Mouse (Mus musculus): ENCODE measurements at regions not wholly inside any gene's neighbourhood (a gene's known extent, or its start where the extent isn't known, plus 50 kb on each side); places are given as distances from the start of the nearest gene placed in this dataset.

DNA sequence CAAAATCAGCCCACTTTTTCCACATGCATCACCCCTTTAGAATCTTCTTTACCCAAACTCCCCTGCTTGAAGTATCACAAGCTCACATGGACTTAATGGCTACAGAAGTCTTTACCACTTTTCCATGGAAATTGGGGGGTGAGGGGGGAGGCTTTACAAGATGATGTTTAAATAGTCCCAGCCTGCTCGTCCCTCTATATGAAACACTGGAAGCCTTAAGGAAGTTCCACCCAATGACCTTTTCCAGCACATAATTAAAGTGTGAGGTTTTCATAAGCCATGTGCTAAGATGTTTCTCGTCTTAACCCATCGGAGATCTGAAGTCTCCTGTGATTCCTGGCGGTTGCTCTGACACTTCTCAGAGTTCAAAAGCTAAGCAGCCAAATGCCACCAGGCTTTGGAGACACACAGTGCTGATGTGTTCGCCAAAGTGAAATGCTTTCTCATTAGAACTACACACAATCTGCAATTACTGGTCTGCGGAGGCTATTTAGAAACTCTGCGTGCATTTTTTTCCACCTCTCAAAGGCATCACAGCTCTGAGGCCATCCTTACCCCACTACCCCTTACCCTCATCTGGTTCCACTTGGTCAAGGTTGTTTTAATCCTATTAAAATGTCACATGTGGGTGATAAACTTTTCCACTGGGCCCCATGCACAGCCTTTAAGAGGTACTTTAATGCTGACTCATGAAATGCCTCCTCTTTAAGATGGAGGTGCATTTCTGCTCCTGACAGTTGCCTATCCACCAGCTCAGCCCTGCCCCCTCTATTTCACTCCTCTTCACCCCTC is 116.3 kb upstream of the Cd180 start:
- in situ Hi-C loops (cut with MboI, MseI) = loop anchor here (5.0 kb wide), 1 partner anchor 70 kb away; no protein-coding TSS in a partner anchor

DNA sequence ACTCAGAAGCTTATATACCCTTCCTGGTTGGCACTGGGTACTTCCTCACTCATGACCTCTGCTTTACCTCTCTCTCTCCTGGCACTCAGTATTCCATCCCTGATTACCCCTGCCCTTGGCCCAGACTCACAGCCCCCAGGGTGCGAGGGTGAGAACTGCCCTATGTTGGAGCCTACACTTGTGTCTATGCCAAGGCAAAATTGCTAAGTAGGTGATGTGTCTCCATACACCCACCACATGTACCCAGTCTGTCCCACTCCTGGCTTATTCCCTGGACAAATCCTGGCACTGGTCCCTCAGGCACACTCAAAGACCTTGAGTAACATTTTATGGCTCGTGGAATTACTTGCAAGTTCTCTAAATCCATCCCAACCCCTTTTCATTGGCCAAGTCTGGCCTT is 114.5 kb upstream of the Cd180 start:
- in situ Hi-C loops (cut with MboI, MseI) = loop anchor here (5.0 kb wide), 1 partner anchor 68 kb away; no protein-coding TSS in a partner anchor

DNA sequence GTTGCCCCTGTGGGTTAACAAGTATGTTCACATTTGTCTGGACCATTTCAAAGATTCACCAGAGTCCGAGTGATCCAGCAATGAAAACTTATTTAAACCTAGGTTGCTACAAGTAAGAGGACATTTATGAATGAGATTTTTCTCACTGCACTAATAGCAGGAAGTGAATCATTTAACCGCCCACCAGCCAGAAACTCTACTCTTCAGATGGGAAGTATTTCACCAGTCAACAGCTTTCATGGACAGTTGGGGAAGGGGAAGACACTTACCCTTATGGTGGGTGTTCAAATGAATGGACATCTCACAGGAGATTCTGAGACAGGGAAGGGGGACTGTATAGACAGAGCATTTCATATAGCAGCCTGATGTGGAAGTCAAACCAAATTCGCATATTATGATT is 113.7 kb upstream of the Cd180 start:
- in situ Hi-C loops (cut with MboI, MseI) = loop anchor here (5.0 kb wide), 1 partner anchor 68 kb away; no protein-coding TSS in a partner anchor

DNA sequence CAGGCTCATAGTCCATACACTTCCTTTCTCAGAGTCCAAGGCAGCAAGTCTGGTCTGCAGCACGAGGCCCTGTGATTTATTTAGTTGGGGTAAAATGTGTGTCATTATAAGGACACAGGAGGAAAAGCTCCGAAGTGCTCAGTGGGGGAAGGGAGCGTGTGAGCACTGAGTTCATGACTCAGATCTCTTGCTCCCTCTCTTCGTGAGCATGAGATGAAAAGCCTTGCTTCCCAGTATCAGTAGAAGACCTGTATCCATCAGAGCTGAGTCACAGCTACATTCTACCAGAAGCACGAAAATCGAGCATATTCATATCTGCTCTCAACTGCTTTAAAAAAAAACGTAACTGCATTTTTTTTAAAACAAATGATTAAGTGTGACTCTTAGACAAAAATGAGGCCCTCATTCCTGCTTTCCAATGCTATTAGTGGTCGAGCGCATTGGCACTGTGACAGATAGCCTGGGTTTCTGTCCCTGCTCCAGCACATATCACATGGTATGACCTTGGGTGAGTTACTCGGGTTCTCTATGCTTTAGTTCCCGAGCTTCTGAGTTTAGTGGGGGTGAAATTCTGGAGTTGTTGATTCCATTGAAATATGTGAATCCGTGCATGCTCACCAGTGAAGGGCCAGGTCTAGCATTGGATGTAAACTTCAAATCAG is 109.2 kb upstream of the Cd180 start:
- in situ Hi-C loops (cut with MboI, MseI) = no loop called here

DNA sequence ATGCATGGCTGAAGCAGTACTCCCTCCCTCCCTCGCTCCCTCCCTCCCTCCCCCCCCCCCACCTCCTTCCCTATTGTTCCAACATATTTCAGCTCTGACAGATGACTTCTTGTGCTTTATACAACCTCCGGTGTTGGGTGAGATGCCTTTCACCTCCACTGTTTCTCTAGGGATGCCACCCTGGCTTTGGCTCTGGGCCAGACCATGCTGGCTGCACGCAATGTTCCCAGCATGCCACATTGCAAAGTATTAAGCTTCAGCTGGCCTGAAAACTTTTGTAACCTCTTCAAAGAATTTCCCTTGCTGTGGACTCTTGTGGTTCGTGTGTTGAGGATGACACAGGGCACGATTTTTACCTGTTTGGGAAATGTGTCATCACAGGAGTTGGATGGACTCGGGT is 107.1 kb upstream of the Cd180 start:
- in situ Hi-C loops (cut with MboI, MseI) = no loop called here

DNA sequence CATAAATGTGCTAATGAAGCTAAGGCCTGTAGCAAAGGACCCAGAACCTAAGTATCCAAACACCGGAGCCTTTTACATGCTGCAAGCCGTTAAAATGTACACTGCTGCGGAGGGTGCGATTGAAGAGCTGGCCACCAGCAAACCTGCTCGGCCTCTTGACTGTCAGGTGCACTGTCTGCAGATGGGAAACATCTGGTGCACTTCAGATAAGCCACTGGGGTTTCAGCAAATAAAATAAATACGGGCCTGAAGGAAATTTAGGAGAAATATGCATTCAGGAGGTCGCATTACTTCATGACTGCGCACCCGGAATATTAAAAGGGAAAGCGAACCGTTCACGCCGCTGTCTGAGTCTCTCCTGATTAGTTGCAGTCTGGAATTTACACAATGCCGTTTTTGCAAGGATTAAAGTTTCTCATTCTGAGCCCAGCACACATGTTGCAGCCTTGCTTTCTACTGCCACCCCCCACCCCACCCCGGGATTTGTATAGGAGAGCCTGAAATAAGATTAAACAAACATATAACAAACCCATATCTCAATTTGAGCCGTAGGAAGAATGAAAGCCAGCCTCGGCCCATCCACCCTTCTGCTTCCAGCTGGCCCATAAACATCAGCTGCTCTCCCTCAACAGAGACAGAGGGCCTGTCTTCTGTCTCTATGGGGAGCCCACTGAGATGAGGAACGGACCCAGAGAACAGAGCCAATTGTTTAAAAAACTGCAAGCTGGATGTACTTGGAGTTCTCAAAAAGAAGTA is 103.5 kb upstream of the Cd180 start:
- in situ Hi-C loops (cut with MboI, MseI) = loop anchor here (10.0 kb wide), 1 partner anchor 825 kb away; the partner anchor contains the start of gene Pik3r1

DNA sequence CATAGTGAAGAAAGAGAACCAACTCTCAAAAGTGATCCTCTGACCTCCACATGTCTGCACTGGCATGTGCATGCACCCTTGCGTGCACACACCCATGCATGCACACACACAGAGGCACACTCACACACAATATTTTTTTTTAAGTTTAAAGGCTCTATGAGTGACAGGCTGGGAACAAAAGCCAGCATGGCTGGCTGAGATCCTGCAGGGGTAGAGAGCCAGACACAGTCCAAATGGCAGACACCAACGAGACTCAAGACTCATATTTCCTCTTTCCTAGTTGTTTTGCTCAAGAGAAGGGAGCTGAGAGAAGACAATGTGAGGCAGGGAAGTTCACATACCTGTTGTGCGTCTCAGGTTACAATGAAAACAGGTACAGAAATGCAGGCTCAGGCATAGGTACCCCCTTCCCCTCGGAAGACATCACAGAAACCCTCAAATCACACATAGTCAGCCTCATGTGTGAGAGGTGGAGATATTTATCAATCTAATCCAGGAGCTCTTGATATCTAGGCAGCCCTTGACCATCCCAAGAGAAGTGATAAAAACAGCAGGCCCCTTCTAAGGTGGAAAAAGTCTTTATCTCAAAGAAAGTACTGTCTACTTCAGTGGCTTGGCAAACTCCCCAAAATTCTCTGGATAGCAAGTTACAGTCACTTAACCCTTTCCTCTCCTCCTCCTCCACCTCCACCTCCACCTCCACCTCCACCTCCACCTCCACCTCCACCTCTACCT is 101.4 kb upstream of the Cd180 start:
- in situ Hi-C loops (cut with MboI, MseI) = loop anchor here (10.0 kb wide), 1 partner anchor 827 kb away; the partner anchor contains the start of gene Pik3r1

DNA sequence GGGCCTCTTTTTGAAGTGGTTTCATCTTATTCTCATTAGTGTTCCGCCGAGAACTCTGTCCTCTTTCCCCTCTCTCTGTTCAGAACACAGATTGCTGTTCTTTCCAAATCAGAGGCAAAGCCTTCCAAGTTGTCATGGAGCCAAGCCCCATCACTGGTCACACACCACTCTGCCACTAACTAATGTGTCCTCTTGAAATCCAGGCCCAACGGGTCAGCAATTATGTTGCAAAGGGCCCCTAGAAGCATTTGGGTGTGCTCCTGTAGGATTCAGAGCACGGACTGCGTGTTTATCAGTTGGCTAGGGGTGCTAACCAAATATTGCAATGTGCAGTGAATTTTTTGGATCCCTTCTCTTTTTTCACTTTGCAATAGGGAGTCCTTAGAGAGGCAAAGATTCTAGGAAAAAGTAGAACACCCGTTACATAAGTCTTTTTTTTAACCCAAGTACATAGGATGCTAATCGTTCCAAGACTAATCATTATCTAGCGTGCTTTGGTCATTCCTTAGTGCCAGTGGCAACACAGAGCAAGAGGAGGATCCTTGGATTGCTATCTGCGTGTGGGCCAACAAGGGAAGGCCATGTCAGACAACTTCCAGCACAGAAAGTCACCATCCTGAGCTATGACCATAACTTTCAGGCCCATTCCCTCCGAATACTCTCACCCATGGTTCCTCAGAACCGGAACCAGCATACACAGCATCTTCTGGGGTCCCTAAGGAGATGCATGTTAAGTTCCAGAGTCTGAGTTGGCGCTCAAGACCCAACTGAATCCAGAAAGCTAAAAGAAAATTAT is 99.8 kb upstream of the Cd180 start:
- in situ Hi-C loops (cut with MboI, MseI) = loop anchor here (10.0 kb wide), 1 partner anchor 829 kb away; the partner anchor contains the start of gene Pik3r1

DNA sequence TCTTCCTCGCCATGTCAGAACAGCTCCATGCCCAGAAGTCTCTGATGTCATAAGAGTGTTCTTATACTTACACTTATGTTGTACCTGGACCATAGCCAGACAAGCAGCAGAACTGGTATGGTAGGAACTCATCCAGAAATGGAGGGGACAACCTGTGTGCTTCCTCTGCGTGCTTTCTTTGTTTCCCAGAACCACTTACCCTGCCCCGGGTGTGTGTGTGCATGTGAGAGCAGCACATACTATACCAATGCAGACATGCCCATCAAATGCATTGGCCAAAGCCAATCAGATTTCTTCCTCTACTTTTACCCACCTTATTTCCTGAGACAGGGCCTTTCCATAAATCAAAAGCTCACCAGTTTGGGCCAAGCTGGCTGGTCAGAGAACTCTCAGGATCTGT is 99.2 kb upstream of the Cd180 start:
- in situ Hi-C loops (cut with MboI, MseI) = loop anchor here (10.0 kb wide), 1 partner anchor 829 kb away; the partner anchor contains the start of gene Pik3r1

DNA sequence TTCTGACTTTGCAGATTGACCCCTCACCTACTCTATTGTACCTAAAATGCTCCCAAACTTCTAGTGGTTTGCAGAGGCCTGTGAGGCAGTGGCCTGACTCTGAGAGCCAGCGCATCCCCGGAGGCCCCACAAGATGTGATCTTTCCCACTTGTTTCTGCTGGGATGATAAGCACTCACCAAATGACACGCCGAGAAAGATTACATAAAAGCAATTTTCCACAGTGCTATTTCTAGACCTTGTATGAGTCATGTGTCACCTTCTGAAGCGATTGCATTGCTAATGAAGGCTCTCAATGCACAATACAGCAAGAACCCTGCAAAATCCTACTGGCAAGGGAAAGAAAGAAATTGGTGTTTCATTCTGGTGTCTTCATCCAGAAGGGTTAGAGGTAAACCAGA is 97.8 kb upstream of the Cd180 start:
- in situ Hi-C loops (cut with MboI, MseI) = loop anchor here (10.0 kb wide), 1 partner anchor 831 kb away; the partner anchor contains the start of gene Pik3r1

DNA sequence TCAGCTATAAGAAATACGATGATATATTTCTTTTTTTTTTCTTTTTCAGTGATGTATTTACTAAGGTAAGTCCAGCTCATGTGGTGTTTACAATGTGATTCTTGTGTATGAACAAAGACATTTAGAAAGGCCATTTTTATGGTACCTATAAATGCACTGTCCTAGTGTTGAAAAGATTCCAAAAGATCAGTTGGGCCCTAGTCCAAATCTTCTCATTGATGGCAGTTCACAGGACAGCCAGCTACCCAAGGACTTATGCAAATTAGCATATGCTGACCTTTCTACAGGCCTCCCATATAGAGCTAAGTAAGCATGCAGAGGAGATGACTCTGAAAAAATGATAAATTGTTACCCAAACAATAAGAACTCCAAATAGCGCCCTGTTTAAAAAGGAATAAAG is 97.3 kb upstream of the Cd180 start:
- in situ Hi-C loops (cut with MboI, MseI) = loop anchor here (10.0 kb wide), 1 partner anchor 831 kb away; the partner anchor contains the start of gene Pik3r1

DNA sequence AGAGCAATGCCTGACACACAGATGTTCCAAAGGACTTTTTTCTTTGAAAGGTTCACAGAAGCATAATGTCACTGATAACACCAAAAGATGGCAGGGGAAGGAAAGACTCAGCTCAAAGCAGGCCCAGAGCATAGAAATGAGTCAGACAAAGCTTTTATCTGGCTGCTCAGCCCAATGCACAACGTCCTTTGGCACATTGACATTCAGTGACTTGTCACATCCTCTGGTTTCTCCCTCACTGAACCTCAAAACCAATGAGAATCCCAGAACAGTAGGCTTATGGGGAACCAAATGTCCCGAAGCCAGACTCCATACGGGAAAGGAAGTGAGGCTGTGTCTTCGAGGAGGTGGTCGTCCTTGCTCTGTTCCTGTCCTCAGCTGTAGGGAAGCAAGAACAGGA is 95.2 kb upstream of the Cd180 start:
- in situ Hi-C loops (cut with MboI, MseI) = loop anchor here (10.0 kb wide), 1 partner anchor 833 kb away; the partner anchor contains the start of gene Pik3r1

DNA sequence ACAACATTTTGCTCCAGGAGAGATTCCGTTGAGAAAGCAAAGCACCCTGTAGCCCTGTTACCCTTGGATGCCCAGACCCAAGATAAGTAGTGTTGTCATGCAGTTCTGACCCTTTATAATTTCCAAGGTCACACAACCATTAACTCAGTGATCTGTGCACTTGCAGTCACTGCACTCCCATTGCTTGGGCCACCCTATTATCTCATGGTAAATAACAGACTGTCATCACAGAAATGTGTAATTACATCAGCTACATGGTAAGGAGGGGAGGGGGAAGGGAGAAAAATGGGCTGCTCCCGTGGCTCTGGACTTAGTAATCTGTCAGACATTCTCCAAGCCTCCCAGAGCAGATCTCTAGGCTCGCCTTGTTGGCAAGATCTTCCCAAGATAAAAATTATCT is 93.8 kb upstream of the Cd180 start:
- in situ Hi-C loops (cut with MboI, MseI) = loop anchor here (10.0 kb wide), 1 partner anchor 835 kb away; the partner anchor contains the start of gene Pik3r1

DNA sequence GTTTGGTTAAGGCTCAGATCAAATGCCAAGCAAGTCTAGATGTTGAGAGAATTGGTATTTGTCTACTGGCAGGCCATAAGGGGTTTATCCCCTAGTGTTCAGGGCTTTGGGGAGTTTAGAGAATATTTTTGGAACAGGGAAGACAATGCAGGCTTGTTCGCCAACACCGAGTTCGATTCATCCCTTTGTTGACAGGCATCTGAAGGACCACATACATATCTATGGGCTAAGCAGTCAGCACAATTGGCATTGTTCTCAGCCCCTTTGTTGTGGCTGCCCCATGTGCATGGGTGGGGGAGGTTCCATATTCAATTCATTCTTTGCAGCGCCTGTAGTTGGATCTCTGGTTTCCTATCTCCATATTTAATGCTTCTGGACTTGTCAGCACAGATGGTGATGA is 93.3 kb upstream of the Cd180 start:
- in situ Hi-C loops (cut with MboI, MseI) = no loop called here

DNA sequence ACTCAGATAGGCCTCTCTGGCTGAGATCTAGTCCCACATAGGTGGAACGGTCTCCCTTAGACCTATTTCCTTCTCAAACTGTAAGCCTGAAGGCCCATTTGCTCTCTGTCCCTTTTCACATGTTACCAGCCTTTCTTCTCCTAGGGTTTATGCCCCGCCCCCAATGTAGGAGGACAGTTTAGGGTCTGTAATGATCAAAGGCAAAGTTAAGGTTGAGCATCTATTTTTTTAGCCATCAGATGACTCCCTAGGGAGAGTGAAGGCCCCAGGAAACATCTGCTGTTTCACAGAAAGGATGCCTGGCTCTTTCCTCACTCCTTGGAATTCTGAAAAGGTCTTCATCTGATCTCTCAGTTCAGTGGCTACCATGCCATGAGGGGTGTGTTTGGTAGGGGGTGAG is 68.9 kb upstream of the Cd180 start:
- in situ Hi-C loops (cut with MboI, MseI) = no loop called here

DNA sequence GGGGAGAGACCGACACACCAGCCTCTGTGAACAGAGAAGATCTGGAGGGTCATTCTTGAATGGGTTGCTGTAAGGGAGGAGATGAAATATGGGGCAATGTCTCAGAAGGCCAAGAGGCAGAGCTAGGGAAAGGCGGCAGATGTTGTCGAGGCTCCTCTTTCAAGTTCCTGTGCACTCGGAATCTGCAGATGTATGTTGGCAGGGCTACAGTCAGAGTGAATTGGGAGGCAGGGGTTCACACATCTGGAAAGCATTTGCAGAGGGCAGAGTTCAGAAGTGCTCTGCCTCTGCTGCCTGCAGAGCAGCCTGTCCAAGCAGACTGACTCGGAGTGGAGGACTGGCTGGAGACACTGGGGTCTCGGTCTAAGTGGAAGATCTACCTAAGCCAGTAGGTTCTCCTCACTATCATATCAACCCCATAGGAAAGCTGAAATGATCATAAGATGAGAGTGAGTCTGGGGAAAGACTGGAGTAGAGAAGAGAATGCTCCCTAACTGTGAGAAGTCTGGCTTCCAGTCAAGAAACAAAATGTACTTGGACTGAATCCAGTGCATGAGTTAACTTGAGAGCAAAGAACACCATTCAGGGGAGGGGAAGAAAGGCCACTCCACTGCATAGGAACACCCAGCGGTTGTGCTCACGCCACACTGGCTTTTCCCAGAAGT is 68.1 kb upstream of the Cd180 start:
- in situ Hi-C loops (cut with MboI, MseI) = loop anchor here (25.0 kb wide), 1 partner anchor 288 kb away; no protein-coding TSS in a partner anchor

DNA sequence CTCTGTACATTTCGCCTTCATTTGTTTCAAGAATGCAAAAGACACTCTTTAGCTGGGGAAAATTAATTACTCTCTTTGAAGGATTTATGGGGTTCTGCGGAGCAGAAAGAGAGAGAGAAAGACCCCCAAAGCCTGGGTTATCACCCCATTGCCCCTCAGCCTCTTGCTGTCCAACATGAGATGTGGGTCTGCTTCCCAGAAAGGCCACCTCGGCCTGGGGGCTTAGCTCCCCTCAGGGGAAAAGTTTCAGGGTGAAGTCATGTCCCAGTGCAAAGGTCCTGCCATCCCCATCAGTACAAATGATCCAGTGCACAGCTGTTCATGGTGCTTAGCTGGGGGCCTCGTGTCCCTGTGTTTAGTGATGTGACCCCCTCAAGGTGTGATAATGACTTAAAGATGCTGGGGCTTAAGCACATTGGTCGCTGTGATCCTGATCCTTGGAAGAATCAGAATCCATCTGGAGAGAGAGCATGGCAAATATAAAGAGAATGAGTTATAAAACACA is 67.5 kb upstream of the Cd180 start:
- in situ Hi-C loops (cut with MboI, MseI) = loop anchor here (25.0 kb wide), 1 partner anchor 289 kb away; no protein-coding TSS in a partner anchor

DNA sequence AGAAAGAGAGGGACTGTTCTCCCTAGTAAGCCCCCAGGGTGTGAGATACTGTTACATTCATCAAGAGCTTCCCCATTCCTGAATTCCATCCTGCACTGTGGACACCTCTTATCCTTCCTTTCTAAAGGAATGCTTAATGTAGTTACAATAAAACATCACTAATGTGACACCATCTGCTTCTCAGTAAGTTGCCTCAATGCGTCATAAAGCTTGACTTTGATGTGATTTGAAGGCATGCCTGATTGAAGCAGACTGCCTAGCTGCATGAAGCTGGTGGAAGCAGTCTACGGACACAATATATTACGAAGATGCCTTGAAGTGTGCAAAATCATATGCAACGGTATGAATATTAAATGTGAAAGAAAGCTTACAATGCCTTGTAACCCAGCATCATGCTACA is 65.6 kb upstream of the Cd180 start:
- in situ Hi-C loops (cut with MboI, MseI) = loop anchor here (25.0 kb wide), 1 partner anchor 290 kb away; no protein-coding TSS in a partner anchor

DNA sequence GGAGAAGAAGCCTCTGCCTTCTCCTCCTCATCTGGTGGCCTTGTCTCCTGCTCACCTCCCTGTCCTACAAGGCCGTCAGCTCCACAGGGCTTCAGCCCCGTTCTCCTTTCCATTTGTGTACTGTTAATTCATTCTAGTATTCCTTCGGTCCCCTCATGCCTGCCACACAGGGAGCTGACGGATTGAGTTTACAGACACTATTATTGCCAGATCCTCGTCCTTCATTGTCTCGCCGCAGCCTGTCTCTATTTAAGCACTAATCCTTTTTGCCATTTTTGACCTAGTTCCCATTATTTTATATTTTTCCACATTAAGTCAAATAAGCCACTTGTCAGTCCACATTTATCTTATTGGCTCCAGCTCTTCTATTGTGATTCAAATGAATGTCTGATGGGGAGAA is 64.2 kb upstream of the Cd180 start:
- in situ Hi-C loops (cut with MboI, MseI) = loop anchor here (25.0 kb wide), 1 partner anchor 292 kb away; no protein-coding TSS in a partner anchor

Data from T-helper 2 cell (primary cell).